Mouse (Mus musculus) frontal cortex, postnatal 36 days (tissue): ENCODE data around the gene Shc3.

Experiments used
- DNase-seq, 2 experiments: peaks; one replicate each; pipeline ENCODE4 v3.0.0; 2022; ENCODE audit warnings: low spot score in 2 of 2

The Shc3 gene

GRCm38 (mm10) chr13:51568911-51569684, at the start of gene Shc3:
TSS of gene Shc3 (minus strand) at chr13:51569419.
- peak; percentile 74 to 85 for DNase-seq

DNA sequence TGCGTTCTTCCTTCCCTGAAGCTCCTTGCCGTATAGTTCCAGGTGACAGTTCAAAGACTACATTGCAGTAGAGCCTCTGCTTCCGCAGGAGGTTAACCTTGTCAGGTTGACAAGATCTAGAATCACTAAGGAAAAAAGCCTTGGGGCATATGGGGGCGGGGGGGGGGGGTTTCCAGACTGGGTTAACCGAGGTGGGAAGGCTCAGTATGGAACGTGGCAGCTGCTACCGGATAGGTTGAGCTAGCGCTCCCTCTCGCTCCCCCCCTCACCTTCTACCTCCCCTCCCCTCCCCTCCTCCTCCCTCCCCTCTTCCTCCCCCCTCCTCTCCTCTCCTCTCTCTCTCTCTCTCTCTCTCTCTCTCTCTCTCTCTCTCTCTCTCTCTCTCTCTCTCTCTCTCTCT, 49.4 kb upstream of the Shc3 start:
- no peak for DNase-seq

- DNase-seq, result peak; percentile 67 to 79
Measured at GRCm38 (mm10) chr13:51617861-51618260, 48.6 kb upstream of the Shc3 start.

GRCm38 (mm10) chr13:51617306-51617705, 48.1 kb upstream of the Shc3 start:
- no peak for DNase-seq

DNA sequence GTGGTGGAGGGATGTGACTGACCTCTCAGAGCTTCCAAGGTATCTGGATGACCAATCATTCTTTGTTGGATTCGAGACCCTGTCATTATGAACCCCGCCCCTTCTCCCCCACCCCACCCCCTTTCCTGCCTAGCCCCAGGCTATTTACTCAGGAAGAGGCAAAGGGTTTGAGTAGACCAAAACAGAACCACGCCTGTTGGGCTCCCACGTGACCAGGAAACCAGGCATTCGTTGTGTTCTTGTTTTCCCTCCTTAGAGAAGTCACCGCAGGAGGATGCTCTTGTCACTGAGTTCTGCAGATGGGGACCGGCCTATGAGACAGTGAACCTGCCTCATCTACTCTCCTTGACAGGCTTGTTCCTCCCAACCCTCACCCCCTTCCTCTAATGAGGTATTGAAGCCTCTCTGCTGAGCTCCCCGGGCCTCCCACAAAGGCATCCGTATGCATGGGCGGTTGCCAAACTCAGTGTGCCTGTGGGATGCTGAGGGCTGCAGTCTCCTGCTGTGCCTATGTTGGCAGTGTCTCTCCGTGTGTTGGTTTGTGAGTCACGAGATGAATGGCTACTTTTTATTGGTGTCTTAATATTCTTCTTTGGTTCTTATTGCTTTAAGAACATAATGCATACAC, 47.3 kb upstream of the Shc3 start:
- peak; percentile 82 to 84 for DNase-seq

DNA sequence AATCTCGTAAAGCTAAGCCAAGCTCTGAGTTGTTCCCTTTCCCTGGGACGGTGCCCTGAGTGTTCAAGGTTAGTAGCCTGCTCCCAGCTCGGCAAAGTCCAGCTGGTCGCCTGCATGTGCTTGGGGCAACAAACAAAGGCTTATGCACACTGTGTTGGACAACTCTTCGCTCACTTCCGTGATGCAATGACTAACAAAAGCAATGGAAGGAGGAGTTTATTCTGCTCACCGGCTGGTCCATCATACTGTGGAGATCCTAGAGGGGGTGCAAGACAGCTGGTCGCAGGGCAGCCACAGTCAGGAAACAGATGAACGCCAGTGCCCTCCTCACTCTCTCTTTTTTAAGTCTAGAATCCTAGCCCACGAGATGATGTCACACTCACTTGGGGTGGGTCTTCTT, 46.6 kb upstream of the Shc3 start:
- DNase-seq, result no peak

DNA sequence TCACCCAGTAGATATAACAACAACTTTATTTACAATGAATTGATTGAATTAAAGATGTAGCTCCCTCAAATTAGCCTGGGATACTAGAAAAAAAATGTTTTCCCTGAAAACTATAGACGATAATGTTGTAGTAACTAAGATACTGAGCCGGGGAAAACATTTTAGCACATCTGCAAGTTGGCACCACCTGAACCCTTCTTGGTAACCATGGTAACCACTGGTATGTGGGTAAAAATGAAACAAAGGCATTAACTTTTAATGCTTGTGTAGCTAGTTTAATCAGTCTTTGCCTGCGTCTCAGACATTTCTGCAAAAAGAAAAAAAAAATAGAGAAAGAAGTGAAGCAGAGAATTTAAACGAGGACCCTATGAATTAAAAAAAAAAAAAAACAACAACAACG, 42.3 kb upstream of the Shc3 start:
- DNase-seq, result no peak

GRCm38 (mm10) chr13:51611060-51611459, 41.8 kb upstream of the Shc3 start:
- no peak for DNase-seq

- DNase-seq, result no peak
Measured at GRCm38 (mm10) chr13:51609231-51609630, 40.0 kb upstream of the Shc3 start.

GRCm38 (mm10) chr13:51603894-51604244, 34.6 kb upstream of the Shc3 start:
- DNase-seq, result peak; percentile 36 to 73

- DNase-seq, result peak; percentile 44 to 70
Measured at GRCm38 (mm10) chr13:51603221-51603893, 34.1 kb upstream of the Shc3 start.

DNA sequence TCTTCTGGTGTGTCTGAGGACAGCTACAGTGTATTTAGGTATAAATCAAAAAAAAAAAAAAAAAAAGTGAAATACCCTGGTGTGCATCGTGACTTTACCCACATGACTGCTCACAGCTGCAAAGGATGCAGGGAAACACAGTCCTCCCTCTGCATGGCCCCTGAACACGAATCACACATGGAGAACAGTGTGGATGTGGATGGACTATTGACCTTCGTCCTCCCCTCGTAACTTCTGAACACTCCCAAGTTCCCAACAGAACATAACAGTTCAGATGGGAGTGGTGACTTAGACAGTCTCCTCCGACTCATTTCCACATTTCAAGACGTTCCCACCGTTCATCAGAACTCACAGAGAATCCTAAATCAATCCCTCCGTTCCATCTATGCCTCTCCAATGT, 33.5 kb upstream of the Shc3 start:
- DNase-seq, result no peak

DNA sequence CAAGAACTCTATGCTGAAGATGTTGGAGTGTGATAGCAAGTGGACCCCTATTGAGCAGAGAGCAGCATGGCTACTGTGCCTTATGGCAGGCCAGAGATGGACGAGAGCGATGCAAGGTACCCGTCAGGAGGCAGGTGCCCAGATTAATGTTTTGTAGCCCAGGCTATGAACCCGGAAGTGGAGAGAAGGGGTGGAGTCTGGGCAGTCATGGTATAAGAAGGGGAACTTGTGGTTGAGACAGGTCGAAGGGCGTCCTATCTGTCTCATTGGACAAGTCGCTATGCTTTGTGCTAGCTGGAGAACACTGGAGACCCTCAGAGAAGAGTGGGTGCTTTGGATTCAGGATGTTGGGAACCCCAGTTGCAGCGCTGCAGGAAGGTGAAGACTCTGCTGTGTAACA, 30.9 kb upstream of the Shc3 start:
- DNase-seq, result no peak

GRCm38 (mm10) chr13:51598063-51598462, 28.8 kb upstream of the Shc3 start:
- DNase-seq, result no peak

GRCm38 (mm10) chr13:51595404-51595803, 26.2 kb upstream of the Shc3 start:
- DNase-seq, result peak in 1 of 2 experiments; percentile 44

DNA sequence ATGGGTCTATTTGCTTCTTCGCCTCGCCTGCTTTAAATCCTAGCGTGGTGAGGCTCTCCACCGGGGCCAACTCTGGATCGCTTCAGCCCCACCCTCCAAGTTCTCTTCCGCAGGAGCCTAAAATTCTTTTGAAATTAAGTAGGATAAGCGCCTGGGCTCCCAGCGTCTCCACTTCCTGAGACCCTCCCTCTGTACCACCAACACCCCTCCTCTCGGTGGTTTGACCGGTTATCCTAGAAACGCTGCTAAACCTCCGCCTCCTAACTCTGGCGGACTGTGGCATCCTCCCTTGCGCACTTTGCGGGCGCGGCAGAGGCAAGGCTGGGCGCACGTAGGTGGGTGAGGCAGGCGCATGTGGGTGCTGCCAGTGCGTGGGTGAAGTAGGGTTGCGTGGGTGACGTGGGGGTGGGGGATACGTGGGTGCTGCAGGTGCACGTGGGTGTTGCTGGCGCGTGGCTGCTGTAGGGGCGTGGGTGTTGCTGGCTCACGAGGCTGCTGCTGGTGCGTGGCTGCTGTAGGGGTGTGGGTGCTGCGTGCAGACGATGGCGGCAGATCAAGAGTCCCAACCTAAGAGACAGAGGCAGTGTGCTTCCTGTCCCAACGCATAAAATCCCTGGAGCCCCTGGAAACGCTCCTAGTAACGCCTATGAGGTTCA, 25.6 kb upstream of the Shc3 start:
- peak; percentile 43 to 53 for DNase-seq

GRCm38 (mm10) chr13:51588005-51588404, 18.8 kb upstream of the Shc3 start:
- no peak for DNase-seq

GRCm38 (mm10) chr13:51582204-51582603, 13.0 kb upstream of the Shc3 start:
- DNase-seq, result no peak

DNA sequence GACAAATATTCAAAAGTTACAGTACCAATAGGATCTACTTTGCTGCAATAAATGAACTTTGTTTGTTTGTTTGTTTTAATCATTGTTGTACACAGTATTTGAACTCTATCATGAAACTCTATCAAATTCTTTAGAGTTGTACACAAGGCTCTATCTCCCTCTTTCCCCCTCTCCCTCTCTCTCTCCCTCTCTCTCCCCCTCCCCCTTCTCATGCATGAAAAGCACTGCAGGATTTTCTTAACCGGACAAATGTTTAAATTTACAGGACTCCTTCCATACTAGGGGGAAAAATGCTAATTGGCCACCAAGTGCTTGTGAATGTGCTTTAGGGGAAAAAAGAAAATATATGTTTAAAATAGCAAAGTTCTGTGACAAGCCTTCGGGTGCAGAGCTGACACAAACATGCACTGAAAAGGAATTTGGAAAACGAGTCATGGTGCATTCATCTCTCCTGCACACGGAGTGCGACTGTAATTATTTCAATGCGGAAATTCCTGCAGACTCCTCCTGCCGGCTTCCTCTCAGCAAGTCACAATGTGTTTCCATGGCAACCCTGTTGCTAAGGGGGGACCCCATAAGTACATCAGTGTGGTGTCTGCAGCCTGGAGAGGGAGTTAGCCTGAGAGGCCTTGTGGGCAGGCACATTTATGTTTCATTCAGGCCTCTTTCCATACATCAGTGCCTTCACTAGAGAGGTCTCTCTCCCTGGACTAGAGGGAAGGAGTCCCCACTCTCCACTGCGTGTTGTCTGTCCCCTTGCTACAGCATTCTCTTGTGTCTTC, 11.2 kb upstream of the Shc3 start:
- DNase-seq, result peak; percentile 46 to 51

GRCm38 (mm10) chr13:51573849-51574248, 4.6 kb upstream of the Shc3 start:
- peak; percentile 67 to 79 for DNase-seq

- no peak for DNase-seq
Measured at GRCm38 (mm10) chr13:51570111-51570510, 892 bp upstream of the Shc3 start.

DNA sequence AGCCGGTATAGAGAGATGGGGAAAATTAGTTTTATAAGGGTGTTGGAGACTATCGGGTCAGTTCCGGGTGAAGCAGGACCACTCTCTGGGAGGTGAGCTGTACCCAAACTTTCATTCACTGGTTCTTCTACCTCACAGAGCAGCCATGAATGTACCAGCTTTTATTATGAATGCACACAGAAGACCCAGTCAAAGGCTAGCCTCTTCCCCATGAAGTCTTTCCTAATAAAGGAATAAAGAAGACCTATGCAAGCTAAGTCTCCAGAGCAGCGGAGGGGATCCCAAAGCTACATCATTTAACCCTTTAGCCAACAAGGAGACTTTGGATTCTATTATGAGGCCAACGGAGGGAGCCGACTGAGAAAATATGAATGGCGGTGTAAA, 458 bp upstream of the Shc3 start:
- DNase-seq, result no peak
